Mouse (Mus musculus) brain, embryonic 14.5 days (tissue): ENCODE data around the gene Nr1h3.

Source experiments
- CTCF ChIP-seq: fragments of 200-500 bp; IDR thresholded peaks from 2 replicates; pipeline ENCODE4 v1.5.1; 2012; ENCODE audit warnings: inconsistent platforms, mild to moderate bottlenecking, moderate library complexity, borderline replicate concordance; ENCODE audit not compliant: insufficient read depth, insufficient read length; ENCODE audit errors: extremely low read depth
- POLR2A ChIP-seq: fragments of 200-500 bp; IDR thresholded peaks from 2 replicates; pipeline ENCODE4 v1.6.1; 2012; ENCODE audit warnings: mild to moderate bottlenecking, inconsistent platforms, borderline replicate concordance; ENCODE audit not compliant: poor library complexity, insufficient read depth, insufficient read length, severe bottlenecking; ENCODE audit errors: extremely low read depth

- TF ChIP-seq CTCF (no peak), POLR2A (no peak)
Measured at GRCm38 (mm10) chr2:91183711-91184405, 18.8 kb downstream of the Nr1h3 start, which contains the start of gene Madd.
